Mouse (Mus musculus) limb, embryonic 12.5 days (tissue): Measurements from ENCODE around the gene Gm45716. TPM values are rescaled to one million over a fixed set of nuclear protein-coding genes. Genes with fewer than 3 reads are reported as not detected.

Experiments used
- ATAC-seq: fragments of 200-750 bp; cut with Nextera tagmentation; 2 replicates; pipeline ENCODE4 v1.8.0; 2017; ENCODE audit warnings: low read depth, moderate TSS enrichment; ENCODE audit not compliant: insufficient number of reproducible peaks, insufficient read depth, low FRiP score, low TSS enrichment
- H3K27ac ChIP-seq: fragments of 300-500 bp; sonication (generic); 2 replicates; pipeline ENCODE4 v1.5.1; 2016; ENCODE audit warnings: mild to moderate bottlenecking, moderate library complexity
- H3K27me3 ChIP-seq: fragments of 300-500 bp; sonication (generic); 2 replicates; pipeline ENCODE4 v1.6.1; 2016; ENCODE audit warnings: mild to moderate bottlenecking, moderate library complexity
- H3K36me3 ChIP-seq: fragments of 300-500 bp; sonication (generic); 2 replicates; pipeline ENCODE4 v1.6.1; 2016; ENCODE audit warnings: mild to moderate bottlenecking, moderate library complexity
- H3K4me1 ChIP-seq: fragments of 300-500 bp; sonication (generic); replicated peaks from 2 replicates; pipeline ENCODE4 v1.6.1; 2016
- H3K4me2 ChIP-seq: fragments of 300-500 bp; sonication (generic); 2 replicates; pipeline ENCODE4 v1.6.1; 2016; ENCODE audit warnings: mild to moderate bottlenecking, moderate library complexity
- H3K4me3 ChIP-seq: fragments of 300-500 bp; sonication (generic); replicated peaks from 2 replicates; pipeline ENCODE4 v1.5.1; 2016; ENCODE audit warnings: mild to moderate bottlenecking
- H3K9ac ChIP-seq: fragments of 300-500 bp; sonication (generic); replicated peaks from 2 replicates; pipeline ENCODE4 v1.6.1; 2016; ENCODE audit warnings: mild to moderate bottlenecking, moderate library complexity
- H3K9me3 ChIP-seq: fragments of 300-500 bp; sonication (generic); 2 replicates; pipeline ENCODE4 v1.6.1; 2016; ENCODE audit warnings: mild to moderate bottlenecking, moderate library complexity
- WGBS: fragments of 180-500 bp; shearing (Covaris S2); methylation state at CpG from one replicate; pipeline ENCODE4 v1.1.7; 2016; 5-methylcytosine and 5-hydroxymethylcytosine counted together
- polyA plus RNA-seq: library from polyadenylated mRNA; unstranded; fragments of >200 nt; fragmentation: Nextera tagmentation; extraction: Ambion mirVana; gene quantifications from 2 replicates; pipeline ENCODE4 v1.2.1, GENCODE M21; 2016

Gm45716 gene
- polyA plus RNA-seq, 1 experiment from 2014 or later: 11.9 TPM

GRCm38 (mm10) chr11:90284623-90285022, 97.1 kb downstream of the Gm45716 start:
- ATAC-seq: no peak
- Histone ChIP-seq H3K4me2 (no peak overlapping the region), H3K4me1 (no peaks in the 10 kb centered on the region), H3K4me3 (no peak overlapping the region), H3K9me3 (no peaks in the 10 kb centered on the region), H3K27ac (no peak overlapping the region), H3K27me3 (no peaks in the 10 kb centered on the region), H3K9ac (no peak overlapping the region), H3K36me3 (no peaks in the 10 kb centered on the region)
- 53% methylated on average over 4 of the region's 4 CpGs for WGBS

GRCm38 (mm10) chr11:90286550-90287154, 99.2 kb downstream of the Gm45716 start:
- Histone ChIP-seq H3K4me1 (no peaks in the 10 kb centered on the region), H3K4me2 (no peak overlapping the region), H3K27me3 (no peaks in the 10 kb centered on the region), H3K27ac (no peak overlapping the region), H3K9me3 (no peaks in the 10 kb centered on the region), H3K36me3 (no peaks in the 10 kb centered on the region), H3K9ac (no peak overlapping the region), H3K4me3 (no peak overlapping the region)
- 94% methylated on average over 6 of the region's 6 CpGs for WGBS
- no peak for ATAC-seq

- Histone ChIP-seq H3K4me2 (no peak overlapping the region), H3K9me3 (no peaks in the 10 kb centered on the region), H3K4me3 (no peak overlapping the region), H3K9ac (no peak overlapping the region), H3K27me3 (no peaks in the 10 kb centered on the region), H3K36me3 (no peaks in the 10 kb centered on the region), H3K27ac (no peak overlapping the region), H3K4me1 (no peaks in the 10 kb centered on the region)
- ATAC-seq: no peak
- 69% methylated on average over 4 of the region's 4 CpGs for WGBS
Observed at GRCm38 (mm10) chr11:90291156-90291555, 103.7 kb downstream of the Gm45716 start.

- ATAC-seq: no peak
- Histone ChIP-seq H3K4me2 (no peak overlapping the region), H3K9me3 (no peaks in the 10 kb centered on the region), H3K27ac (no peak overlapping the region), H3K4me1 (no peaks in the 10 kb centered on the region), H3K36me3 (no peaks in the 10 kb centered on the region), H3K9ac (no peak overlapping the region), H3K4me3 (no peak overlapping the region), H3K27me3 (no peaks in the 10 kb centered on the region)
Observed at GRCm38 (mm10) chr11:90292766-90293165, 105.3 kb downstream of the Gm45716 start.

- H3K9me3 ChIP-seq: no peaks in the 10 kb centered on the region
- no peak overlapping the region for H3K27ac ChIP-seq
- H3K4me1 ChIP-seq: no peaks in the 10 kb centered on the region
- WGBS: 95% methylated on average over 2 of the region's 2 CpGs
- no peak for ATAC-seq
- no peaks in the 10 kb centered on the region for H3K36me3 ChIP-seq
- H3K9ac ChIP-seq: no peak overlapping the region
- no peak overlapping the region for H3K4me2 ChIP-seq
- no peak overlapping the region for H3K4me3 ChIP-seq
- H3K27me3 ChIP-seq: no peaks in the 10 kb centered on the region
Observed at GRCm38 (mm10) chr11:90294622-90295021, 107.1 kb downstream of the Gm45716 start.

Other genes starting within 250 kb of the Gm45716 start
- gene Pctp, start 184.8 kb upstream of the Gm45716 start, polyA plus RNA-seq: 10.9 and 12.3 TPM in 2 replicates
- gene Tmem100, start 157.3 kb upstream of the Gm45716 start, polyA plus RNA-seq: 7.2 and 8.4 TPM in 2 replicates
- 34.4 and 37.8 TPM in 2 replicates for gene Mmd, start 61.8 kb downstream of the Gm45716 start, polyA plus RNA-seq
- 0.41 and 0.49 TPM in 2 replicates for gene Hlf, start 203.2 kb downstream of the Gm45716 start, polyA plus RNA-seq